Mouse (Mus musculus) neural tube, embryonic 14.5 days (tissue): Measurements from ENCODE around the gene Tes3-ps. TPM values are rescaled to one million over a fixed set of nuclear protein-coding genes. Genes with fewer than 3 reads are reported as not detected.

Source experiments
- ATAC-seq: fragments of 200-750 bp; cut with Nextera tagmentation; 2 replicates; pipeline ENCODE4 v1.8.0; 2017; ENCODE audit warnings: low read depth, mild to moderate bottlenecking, moderate TSS enrichment, moderate library complexity
- H3K27ac ChIP-seq: fragments of 300-500 bp; sonication (generic); 2 replicates; pipeline ENCODE4 v1.5.1; 2014; ENCODE audit warnings: low read depth, mild to moderate bottlenecking, control low read depth, low read length, moderate library complexity, mixed read lengths
- H3K27me3 ChIP-seq: fragments of 300-500 bp; sonication (generic); 2 replicates; pipeline ENCODE4 v1.6.1; 2014; ENCODE audit warnings: low read length; ENCODE audit not compliant: control insufficient read depth, insufficient read depth
- H3K36me3 ChIP-seq: fragments of 300-500 bp; sonication (generic); 2 replicates; pipeline ENCODE4 v1.6.1; 2014; ENCODE audit warnings: low read length, mixed read lengths; ENCODE audit not compliant: control insufficient read depth, insufficient read depth
- H3K4me1 ChIP-seq: fragments of 300-500 bp; sonication (generic); 2 replicates; pipeline ENCODE4 v1.6.1; 2014; ENCODE audit warnings: low read length; ENCODE audit not compliant: control insufficient read depth, insufficient read depth
- H3K4me2 ChIP-seq: fragments of 300-500 bp; sonication (generic); 2 replicates; pipeline ENCODE4 v1.6.1; 2014; ENCODE audit warnings: mild to moderate bottlenecking, low read depth, low read length, control low read depth
- H3K4me3 ChIP-seq: fragments of 300-500 bp; sonication (generic); 2 replicates; pipeline ENCODE4 v1.5.1; 2014; ENCODE audit warnings: low read depth, low read length, control low read depth, mixed read lengths
- H3K9ac ChIP-seq: fragments of 300-500 bp; sonication (generic); replicated peaks from 2 replicates; pipeline ENCODE4 v1.6.1; 2014; ENCODE audit warnings: low read depth, mild to moderate bottlenecking, control low read depth, low read length, mixed read lengths
- H3K9me3 ChIP-seq: fragments of 300-500 bp; sonication (generic); 2 replicates; pipeline ENCODE4 v1.6.1; 2016; ENCODE audit warnings: low read length; ENCODE audit not compliant: control insufficient read depth
- WGBS: fragments of 180-500 bp; shearing (Covaris S2); extraction: QIAGEN DNeasy Blood & Tissue Kit; methylation state at CpG from one replicate; pipeline ENCODE4 v1.1.7; 2014; 5-methylcytosine and 5-hydroxymethylcytosine counted together
- polyA plus RNA-seq: library from polyadenylated mRNA; unstranded; fragments of >200 nt; fragmentation: Nextera tagmentation; extraction: Ambion mirVana; gene quantifications from 2 replicates; pipeline ENCODE4 v1.2.1, GENCODE M21; 2014

Tes3-ps gene
- polyA plus RNA-seq, 1 experiment from 2014 or later: 0.71 TPM

DNA sequence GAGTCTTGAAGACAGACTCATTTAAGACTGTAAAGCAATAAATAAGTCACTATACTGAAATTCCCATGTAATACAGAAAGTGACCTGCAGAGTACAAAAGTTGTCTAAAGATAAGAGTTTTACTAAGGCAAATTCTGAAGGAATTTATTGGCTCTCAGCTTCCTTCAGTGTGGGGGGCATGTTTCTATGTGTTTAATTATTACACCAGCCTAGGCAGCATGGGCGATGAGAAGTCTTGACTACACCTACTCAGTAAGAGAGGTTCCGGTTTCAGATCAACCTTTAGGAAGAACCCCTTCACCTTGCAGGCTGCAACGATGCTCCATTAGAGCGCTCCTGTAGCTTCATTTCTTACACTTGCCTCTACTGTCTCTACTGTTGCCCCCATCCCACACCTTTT lies 37.5 kb downstream of the Tes3-ps start:
- no peaks in the 10 kb centered on the region for H3K9me3 ChIP-seq
- H3K9ac ChIP-seq: no peak overlapping the region
- no peaks in the 10 kb centered on the region for H3K4me1 ChIP-seq
- H3K27me3 ChIP-seq: no peaks in the 10 kb centered on the region
- H3K27ac ChIP-seq: no peak overlapping the region
- WGBS: 93% methylated on average over 4 of the region's 4 CpGs
- ATAC-seq: no peak
- H3K4me2 ChIP-seq: no peak overlapping the region
- H3K36me3 ChIP-seq: no peaks in the 10 kb centered on the region
- no peak overlapping the region for H3K4me3 ChIP-seq

DNA sequence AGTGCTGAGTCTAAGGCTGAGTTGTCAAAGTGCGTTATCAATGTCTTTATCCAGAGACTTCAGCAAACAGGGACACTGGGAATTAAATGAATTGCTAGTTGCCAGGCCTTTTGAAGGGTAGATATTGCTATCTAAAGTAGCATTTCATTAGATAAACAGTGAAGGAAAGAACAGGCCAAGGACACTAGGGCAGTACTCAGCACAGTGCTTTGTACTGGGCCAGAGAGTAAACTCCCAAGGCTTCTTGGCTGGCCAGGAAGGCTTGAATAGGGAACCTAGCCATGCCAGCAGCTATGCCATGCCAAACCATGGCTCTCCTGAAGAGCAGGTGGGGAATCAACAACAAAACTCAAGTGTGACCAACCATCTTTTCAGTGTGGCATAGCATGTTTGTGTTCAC lies 43.8 kb downstream of the Tes3-ps start:
- H3K27me3 ChIP-seq: no peaks in the 10 kb centered on the region
- no peaks in the 10 kb centered on the region for H3K36me3 ChIP-seq
- H3K4me1 ChIP-seq: no peaks in the 10 kb centered on the region
- no peak overlapping the region for H3K9ac ChIP-seq
- 89% methylated on average over 1 of the region's 1 CpGs for WGBS
- no peak overlapping the region for H3K4me3 ChIP-seq
- no peak overlapping the region for H3K27ac ChIP-seq
- no peak overlapping the region for H3K4me2 ChIP-seq
- H3K9me3 ChIP-seq: no peaks in the 10 kb centered on the region
- no peak for ATAC-seq

DNA sequence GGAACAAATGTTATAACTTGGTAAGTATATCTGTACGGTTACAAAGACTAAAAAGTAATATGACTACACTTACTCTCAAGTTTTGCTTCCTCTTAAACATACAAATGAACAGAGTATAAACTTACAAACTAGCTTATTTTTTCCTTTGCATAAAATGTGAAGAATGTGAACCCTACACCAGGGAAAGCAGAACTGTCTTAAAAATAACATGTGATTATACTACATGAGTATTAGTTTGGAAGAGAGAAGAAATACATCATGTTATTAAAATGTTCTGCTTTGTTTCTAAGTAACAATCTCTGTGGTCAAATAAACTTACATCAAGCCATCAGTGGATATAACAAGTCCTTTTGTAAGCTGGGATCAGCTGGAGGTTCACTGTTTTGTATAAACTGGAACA lies 45.6 kb downstream of the Tes3-ps start:
- no peak for ATAC-seq
- no peak overlapping the region for H3K4me2 ChIP-seq
- no peak overlapping the region for H3K9ac ChIP-seq
- H3K27me3 ChIP-seq: no peaks in the 10 kb centered on the region
- no peak overlapping the region for H3K27ac ChIP-seq
- no peaks in the 10 kb centered on the region for H3K9me3 ChIP-seq
- WGBS: 94% methylated on average over 1 of the region's 1 CpGs
- no peak overlapping the region for H3K4me3 ChIP-seq
- no peaks in the 10 kb centered on the region for H3K36me3 ChIP-seq
- H3K4me1 ChIP-seq: no peaks in the 10 kb centered on the region

DNA sequence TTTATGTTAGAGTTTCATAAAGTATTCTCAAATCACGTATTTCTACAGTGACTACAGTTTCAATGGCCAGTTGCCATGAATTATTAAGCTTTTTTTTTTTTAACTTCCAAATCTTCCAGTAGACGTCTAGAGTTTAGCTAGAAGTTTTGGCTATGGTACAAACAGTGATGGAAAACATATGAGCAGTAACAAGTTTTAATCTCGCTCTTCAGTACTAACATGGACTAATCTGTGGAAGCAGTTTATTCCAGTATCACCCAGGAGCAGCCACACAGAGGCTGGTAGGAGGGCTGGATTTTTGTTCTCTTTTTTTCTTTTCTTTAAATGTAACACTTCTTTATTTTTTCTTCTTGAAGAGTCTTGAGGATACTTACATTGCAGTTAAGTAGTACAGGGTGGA lies 51.2 kb downstream of the Tes3-ps start, which contains the start of gene Aspn:
Gene Aspn (plus strand): TSS at position 165 of the 400 bp plus-strand sequence.
- ATAC-seq: no peak

DNA sequence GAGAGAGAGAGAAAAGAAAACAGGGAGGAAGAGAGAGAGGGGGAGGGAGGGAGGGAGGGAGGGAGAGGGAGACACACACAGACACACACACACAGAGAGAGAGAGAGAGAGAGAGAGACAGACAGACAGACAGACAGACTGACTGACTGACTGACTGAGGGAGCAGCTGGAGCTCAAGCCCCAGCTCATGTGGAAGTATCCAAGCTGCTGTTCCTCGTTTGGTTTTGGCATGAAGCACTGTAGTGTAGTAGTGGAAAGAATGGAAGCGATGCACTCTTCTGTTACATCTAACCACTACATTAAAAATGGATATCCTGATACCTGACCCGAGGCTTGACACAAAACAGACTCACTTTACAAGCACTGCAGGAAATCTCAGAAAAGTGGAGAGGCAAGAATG lies 52.5 kb downstream of the Tes3-ps start:
- Histone ChIP-seq H3K27ac (no peak overlapping the region), H3K36me3 (no peaks in the 10 kb centered on the region), H3K27me3 (no peaks in the 10 kb centered on the region), H3K9me3 (no peaks in the 10 kb centered on the region), H3K9ac (no peak overlapping the region), H3K4me2 (no peak overlapping the region), H3K4me1 (no peaks in the 10 kb centered on the region), H3K4me3 (no peak overlapping the region)
- 76% methylated on average over 3 of the region's 3 CpGs for WGBS
- ATAC-seq: no peak

More for the DNA sequence above, 51.2 kb downstream of the Tes3-ps start, which contains the start of gene Aspn:
- Histone ChIP-seq H3K27ac (no peak within 1 kb of the TSS), H3K27me3 (no peaks in the 10 kb centered on the region), H3K36me3 (no peaks in the 10 kb centered on the region), H3K4me3 (no peak within 1 kb of the TSS), H3K4me1 (no peaks in the 10 kb centered on the region), H3K4me2 (no peak within 1 kb of the TSS), H3K9ac (no peak within 1 kb of the TSS), H3K9me3 (no peaks in the 10 kb centered on the region)
- WGBS: 81% methylated on average over 3 of the region's 3 CpGs

Other genes starting within 250 kb of the Tes3-ps start
- 0.56 and 0.91 TPM in 2 replicates for gene Susd3, start 244.6 kb upstream of the Tes3-ps start, polyA plus RNA-seq
- 2.2 and 2.4 TPM in 2 replicates for gene Fgd3, start 173.0 kb upstream of the Tes3-ps start, polyA plus RNA-seq
- gene Bicd2, start 151.7 kb upstream of the Tes3-ps start, polyA plus RNA-seq: 27.6 and 38.6 TPM in 2 replicates
- gene Ippk, start 72.1 kb upstream of the Tes3-ps start, polyA plus RNA-seq: 14.8 and 15.8 TPM in 2 replicates
- 1.3 and 1.8 TPM in 2 replicates for gene Ecm2, start 11.5 kb downstream of the Tes3-ps start, polyA plus RNA-seq
- 0.51 and 1.3 TPM in 2 replicates for gene Aspn, start 51.1 kb downstream of the Tes3-ps start, polyA plus RNA-seq
- 0.19 and 0.58 TPM in 2 replicates for gene Omd, start 89.1 kb downstream of the Tes3-ps start, polyA plus RNA-seq
- gene Ogn, start 114.7 kb downstream of the Tes3-ps start, polyA plus RNA-seq: 1.2 and 13.1 TPM in 2 replicates
- gene Cenpp, start 159.5 kb downstream of the Tes3-ps start, polyA plus RNA-seq: 5.5 and 5.7 TPM in 2 replicates
- 16.9 and 19.3 TPM in 2 replicates for gene Nol8, start 159.8 kb downstream of the Tes3-ps start, polyA plus RNA-seq
- 59.3 and 59.8 TPM in 2 replicates for gene Iars, start 188.8 kb downstream of the Tes3-ps start, polyA plus RNA-seq